Mouse (Mus musculus) Patski (cell line): ENCODE measurements around the gene N4bp3. TPM values are rescaled to one million over a fixed set of nuclear protein-coding genes. Genes with fewer than 3 reads are reported as not detected.
A peak's percentile ranks its signal among the peaks of the same experiment; 100 is the strongest.

Experiments used
- ATAC-seq: fragments of 100-300 bp; one replicate; pipeline ENCODE4 v1.8.0; 2021
- CTCF ChIA-PET: fragments of 350-600 bp; sonication (Branson Sonifier 250); formaldehyde crosslinking; loops from one replicate; lab custom pipeline; 2022; ENCODE audit warnings: inconsistent platforms; lab: Charles Lee
- POLR2A ChIA-PET: fragments of 350-600 bp; sonication (Branson Sonifier 250); formaldehyde crosslinking; loops from one replicate; lab custom pipeline; 2022; ENCODE audit warnings: antibody characterized with exemption, inconsistent platforms; lab: Charles Lee
- DNase-seq: peaks from one replicate; pipeline ENCODE4 v3.0.0-alpha.2; 2011; ENCODE audit warnings: low read depth, low spot score
- H3K27me3 ChIP-seq: fragments of 371-371 bp; one replicate; pipeline ENCODE4 v1.5.1; 2021
- CTCF ChIP-seq: fragments of 100-300 bp; IDR thresholded peaks from one replicate; pipeline ENCODE4 v1.5.1; 2021
- in situ Hi-C: fragments of 300-500 bp; cut with MboI; formaldehyde crosslinking; loops from 3 replicates; pipeline ENCODE4 v1.11.1; 2018; ENCODE audit warnings: low pct_unique_long_range_greater_than_20kb, mixed read lengths
- polyA plus RNA-seq: library from polyadenylated mRNA; unstranded; gene quantifications from one replicate; pipeline ENCODE4 v1.2.3, GENCODE M21; 2021

The N4bp3 gene
- polyA plus RNA-seq, 1 experiment from 2014 or later = 25.0 TPM

DNA sequence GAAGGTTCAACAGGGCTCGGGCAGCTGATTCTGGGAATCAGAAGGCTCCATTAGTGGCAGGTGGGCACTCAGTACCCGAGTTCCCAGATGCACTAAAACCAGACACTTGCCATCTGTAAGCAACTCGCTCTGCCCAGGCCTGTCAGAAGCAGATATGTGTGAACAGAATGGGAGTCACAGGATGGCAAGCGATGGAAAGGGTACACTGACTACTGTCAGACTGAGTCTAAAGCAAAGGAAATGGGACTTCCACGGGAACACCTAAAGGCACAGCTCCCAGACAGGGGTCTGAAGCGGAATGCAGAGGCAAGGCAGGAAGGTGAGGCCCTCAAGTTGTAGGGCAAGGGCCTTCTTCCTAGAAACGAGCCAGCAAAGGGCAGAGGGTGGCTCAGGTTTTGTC lies 4.4 kb downstream of the N4bp3 start:
- in situ Hi-C loops = no loop called here
- no peak for DNase-seq
- no peaks in the 10 kb centered on the region for H3K27me3 ChIP-seq
- CTCF ChIA-PET = interaction anchor here (1.3 kb wide), 1 partner anchor 14 kb away, joined by 3 read pairs; no protein-coding TSS in a partner anchor
- no peak for TF ChIP-seq CTCF
- POLR2A ChIA-PET = no interaction called here
- ATAC-seq = no peak

DNA sequence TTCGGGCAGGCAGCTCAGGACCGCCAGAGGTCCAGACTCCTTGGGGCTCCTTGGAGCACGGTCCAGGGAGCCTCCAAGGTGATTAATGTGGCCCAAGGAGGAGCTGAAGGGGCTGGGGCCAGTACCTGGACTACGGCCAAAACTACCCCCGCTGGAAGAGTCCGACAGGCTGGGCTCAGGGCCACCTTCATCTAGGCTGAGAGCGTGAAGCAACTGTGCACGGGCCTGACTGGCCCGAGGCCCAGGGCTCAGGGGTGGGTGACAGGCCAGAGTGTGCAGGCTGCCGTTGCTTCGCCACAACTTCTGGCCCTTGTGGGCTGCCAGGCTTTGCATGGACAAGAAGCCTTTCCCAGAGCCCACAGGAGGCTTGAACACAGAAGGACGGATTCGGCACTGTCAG lies 5.3 kb downstream of the N4bp3 start:
- ChIA-PET POLR2A (interaction anchor here (1.0 kb wide), 1 partner anchor 9 kb away, joined by 3 read pairs; no protein-coding TSS in a partner anchor), CTCF (interaction anchor here (1.3 kb wide), 2 partner anchors 9 to 13 kb away, joined by 3 to 4 read pairs; partner anchors contain the start of gene Rmnd5b)
- no peaks in the 10 kb centered on the region for H3K27me3 ChIP-seq
- in situ Hi-C loops = no loop called here
- no peak for TF ChIP-seq CTCF
- ATAC-seq (no peak), DNase-seq (no peak)

DNA sequence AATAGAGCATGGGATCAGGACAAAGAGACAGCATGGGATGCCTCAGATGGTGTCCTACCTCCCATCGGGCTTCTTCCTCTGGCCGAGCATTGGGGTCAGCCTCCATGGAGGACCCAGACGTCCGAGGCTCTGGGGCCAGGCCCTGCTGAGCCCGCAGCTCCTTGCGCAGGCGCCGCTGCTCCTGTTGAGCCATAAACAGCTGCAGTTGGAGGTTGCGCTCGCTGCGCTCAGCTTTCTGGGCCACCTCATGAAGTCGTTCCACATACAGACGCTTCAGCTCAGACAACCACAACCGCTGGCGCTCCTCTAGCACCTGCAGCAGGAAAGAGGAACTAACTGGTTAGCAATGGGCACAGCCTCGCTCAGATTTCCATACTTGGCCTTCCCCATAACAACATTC lies 6.4 kb downstream of the N4bp3 start:
- ChIA-PET POLR2A (no interaction called here), CTCF (interaction anchor here (1.3 kb wide), 1 partner anchor 8 kb away, joined by 4 read pairs; the partner anchor contains the start of gene Rmnd5b)
- no peak for ATAC-seq
- no peak for TF ChIP-seq CTCF
- H3K27me3 ChIP-seq = no peaks in the 10 kb centered on the region
- no peak for DNase-seq
- in situ Hi-C loops = no loop called here

DNA sequence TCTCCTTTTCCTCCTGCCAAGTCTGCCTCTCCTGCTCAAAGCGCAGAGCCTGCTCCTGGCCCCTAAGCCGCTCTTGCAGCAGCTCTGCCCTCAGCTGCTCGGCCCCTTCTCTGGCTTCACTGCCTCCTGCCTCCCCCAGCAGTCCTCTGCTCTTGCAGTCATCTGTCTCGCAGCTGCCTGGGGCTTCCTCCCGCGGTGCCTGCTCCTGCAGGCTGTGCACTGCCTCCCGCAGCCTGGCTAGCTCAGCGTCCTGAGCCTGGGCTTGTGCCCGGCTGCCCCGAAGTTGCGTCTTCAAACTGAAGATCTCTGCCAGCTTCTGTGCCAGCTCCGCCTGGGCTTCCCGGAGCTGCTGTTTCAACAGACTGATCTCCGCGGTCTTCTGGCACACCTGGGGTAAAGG lies 6.9 kb downstream of the N4bp3 start:
- no peak for TF ChIP-seq CTCF
- POLR2A ChIA-PET = no interaction called here
- ATAC-seq (no peak), DNase-seq (no peak)
- CTCF ChIA-PET = interaction anchor here (1.3 kb wide), 1 partner anchor 8 kb away, joined by 4 read pairs; the partner anchor contains the start of gene Rmnd5b
- H3K27me3 ChIP-seq = no peaks in the 10 kb centered on the region
- in situ Hi-C loops = no loop called here

DNA sequence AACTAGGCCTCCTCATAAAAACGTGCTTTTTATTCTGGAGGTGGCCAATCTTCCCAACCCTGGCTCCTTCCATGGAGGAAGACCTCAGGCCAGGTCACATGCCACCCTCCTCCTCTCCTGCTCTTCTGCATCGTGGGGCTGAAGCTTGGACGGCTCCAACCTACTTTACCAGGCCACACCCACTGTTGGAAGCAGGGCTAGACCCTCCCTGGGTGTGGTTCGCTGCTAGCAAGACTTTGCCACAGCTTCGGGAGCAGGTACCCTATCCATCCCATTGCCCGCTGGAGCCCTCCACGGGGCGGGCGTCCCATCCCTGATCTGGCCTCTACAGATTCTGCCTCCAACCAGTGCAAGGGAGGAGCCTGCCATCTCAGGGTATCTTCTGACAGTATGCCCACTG lies 7.4 kb downstream of the N4bp3 start:
- in situ Hi-C loops = no loop called here
- ChIA-PET POLR2A (interaction anchor here (1.1 kb wide), 1 partner anchor 10 kb away, joined by 3 read pairs; no protein-coding TSS in a partner anchor), CTCF (no interaction called here)
- no peaks in the 10 kb centered on the region for H3K27me3 ChIP-seq
- ATAC-seq (no peak), DNase-seq (no peak)
- TF ChIP-seq CTCF = no peak

DNA sequence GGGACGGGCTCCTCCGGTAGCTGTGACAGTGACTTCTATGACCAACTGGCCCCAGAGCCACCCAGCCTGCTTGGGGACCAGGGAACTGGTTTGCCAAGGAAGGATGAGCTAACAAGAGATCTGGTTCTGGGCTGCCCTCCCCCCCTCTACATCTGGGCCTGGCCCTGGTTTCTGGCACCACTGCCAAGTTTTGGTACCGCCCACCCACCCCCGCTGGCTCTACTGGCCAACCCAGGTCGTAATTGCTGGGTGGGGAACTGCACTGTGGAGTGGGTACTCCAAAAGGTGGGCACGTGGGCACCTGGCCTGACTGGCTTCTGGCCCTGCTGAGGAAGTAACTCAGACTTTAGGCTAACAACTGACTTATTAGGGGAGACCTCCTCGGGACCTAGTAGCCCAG lies 9.9 kb downstream of the N4bp3 start:
- DNase-seq (no peak), ATAC-seq (no peak)
- no peak for TF ChIP-seq CTCF
- CTCF ChIA-PET = interaction anchor here (0.8 kb wide), 1 partner anchor 20 kb away, joined by 3 read pairs; no protein-coding TSS in a partner anchor
- POLR2A ChIA-PET = interaction anchor here (1.5 to 2.0 kb wide), 3 partner anchors 10 to 34 kb away, joined by 3 to 8 read pairs (median 4); partner anchors contain the start of genes D930048N14Rik and N4bp3
- H3K27me3 ChIP-seq = no peaks in the 10 kb centered on the region
- in situ Hi-C loops = no loop called here

DNA sequence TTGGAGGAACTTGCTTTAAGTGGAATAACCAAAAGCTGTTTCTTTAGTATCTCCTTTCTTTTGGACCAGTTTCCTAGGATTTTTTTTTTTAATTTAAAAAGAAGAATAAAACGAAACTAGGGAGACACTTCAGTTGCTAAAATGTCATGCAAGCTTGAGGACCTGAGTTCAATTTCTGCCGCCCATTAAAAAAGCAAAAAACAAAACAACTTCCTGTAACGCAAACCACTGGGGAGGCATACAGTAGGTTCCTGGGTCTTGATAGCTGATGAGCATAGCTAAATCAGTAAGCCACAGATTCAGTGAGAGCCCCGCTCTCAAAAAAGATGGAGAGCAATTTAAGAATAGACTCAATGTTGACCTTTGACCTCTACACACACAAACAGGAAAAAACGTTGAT lies 12.1 kb downstream of the N4bp3 start:
- no peak for DNase-seq
- no peak for TF ChIP-seq CTCF
- ChIA-PET CTCF (interaction anchor here (0.9 kb wide), 1 partner anchor 43 kb away, joined by 3 read pairs; no protein-coding TSS in a partner anchor), POLR2A (no interaction called here)
- no peak for ATAC-seq
- in situ Hi-C loops = no loop called here
- H3K27me3 ChIP-seq = no peaks in the 10 kb centered on the region

DNA sequence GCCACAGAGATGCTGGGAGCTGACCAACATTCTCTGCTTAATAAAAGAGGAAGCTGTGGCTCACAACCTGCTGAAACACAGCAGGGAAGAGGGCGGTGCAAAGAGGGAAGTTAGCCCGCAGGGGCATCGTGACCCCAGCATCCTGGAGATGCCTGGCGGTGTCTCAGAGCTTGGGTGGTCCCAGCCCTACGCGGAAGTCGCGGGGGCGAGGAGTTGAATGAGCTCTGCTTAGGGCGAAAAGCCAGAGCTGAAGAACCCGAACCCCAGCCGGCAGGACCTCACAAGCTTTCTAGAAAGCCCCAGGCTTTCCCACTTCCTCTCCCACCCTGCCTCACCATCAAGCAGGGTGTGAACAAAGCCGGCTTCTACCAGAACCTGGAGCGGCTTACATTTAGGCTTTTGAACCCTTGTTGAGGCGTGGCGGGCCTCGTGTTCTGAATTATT lies 12.6 kb downstream of the N4bp3 start:
- ATAC-seq (no peak), DNase-seq (no peak)
- TF ChIP-seq CTCF = no peak
- CTCF ChIA-PET = interaction anchor here (0.9 kb wide), 1 partner anchor 43 kb away, joined by 3 read pairs; no protein-coding TSS in a partner anchor
- H3K27me3 ChIP-seq = no peaks in the 10 kb centered on the region
- in situ Hi-C loops = no loop called here
- POLR2A ChIA-PET = interaction anchor here (0.7 to 1.2 kb wide), 2 partner anchors 9 to 31 kb away, joined by 3 read pairs; partner anchors contain the start of gene Hnrnpab

DNA sequence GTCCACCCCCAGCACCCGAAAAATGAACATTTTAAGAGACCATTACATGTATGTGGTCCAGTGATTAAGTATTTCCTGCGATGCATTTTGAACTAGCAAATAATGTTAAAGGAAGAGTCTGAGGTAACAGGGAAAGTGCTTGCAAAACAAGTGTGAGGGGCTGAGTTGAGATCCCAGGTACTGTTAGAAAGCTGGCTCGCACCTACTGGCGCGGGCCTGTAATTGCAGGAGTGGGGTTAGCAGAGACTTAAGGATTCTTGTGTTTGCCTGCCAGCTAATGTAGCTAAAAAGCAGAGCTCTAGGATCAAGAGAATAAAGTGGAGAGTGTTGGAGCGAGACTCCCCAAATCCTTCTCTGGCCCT lies 14.3 kb downstream of the N4bp3 start:
- ATAC-seq (peak; percentile 29), DNase-seq (no peak)
- H3K27me3 ChIP-seq = no peaks in the 10 kb centered on the region
- POLR2A ChIA-PET = interaction anchor here (0.6 to 1.5 kb wide), 8 partner anchors 9 to 220 kb away, joined by 3 to 13 read pairs (median 4); partner anchors contain the start of genes D930048N14Rik and N4bp3
- CTCF ChIA-PET = interaction anchor here (1.2 to 1.4 kb wide), 5 partner anchors 8 to 45 kb away, joined by 4 to 7 read pairs (median 4); no protein-coding TSS in a partner anchor
- no peak for TF ChIP-seq CTCF
- in situ Hi-C loops = no loop called here

DNA sequence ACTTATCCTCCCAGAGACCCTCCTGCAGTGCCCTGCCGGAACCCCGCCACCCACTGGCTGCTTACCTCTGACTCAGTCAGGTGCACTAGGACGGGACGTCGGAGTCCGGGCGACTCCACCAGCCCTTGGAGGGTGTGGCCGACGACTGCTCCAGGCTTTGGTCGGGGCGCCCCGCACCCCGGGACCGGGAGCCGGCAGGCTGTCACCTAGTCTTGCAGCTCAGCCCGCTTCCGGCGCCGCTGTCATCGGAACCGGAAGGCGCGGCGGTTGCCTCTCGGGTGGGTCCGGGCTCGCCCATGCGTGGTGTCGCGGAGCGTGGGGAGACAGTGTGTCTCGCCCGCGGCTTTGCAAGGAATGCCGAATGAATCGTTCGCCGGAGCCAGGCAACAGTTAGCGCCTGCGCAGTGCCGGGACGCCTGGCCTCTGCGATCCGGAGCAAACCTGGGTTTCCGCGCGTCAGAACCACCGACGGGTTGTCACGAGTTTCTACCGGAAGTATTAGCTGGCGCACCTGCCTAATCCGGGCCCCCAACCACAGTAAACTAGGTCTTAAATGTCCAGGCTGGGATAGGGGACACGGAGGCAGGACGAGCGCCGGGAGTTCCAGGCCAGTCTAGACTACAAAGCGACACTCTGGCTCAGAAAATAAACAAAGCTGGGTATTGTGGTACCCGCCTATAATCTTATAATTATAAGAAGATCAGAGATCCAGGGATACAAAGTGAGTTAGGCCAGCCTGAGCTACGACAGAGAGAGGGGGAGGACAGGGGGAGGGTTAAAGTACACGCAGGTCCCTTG lies 14.9 kb downstream of the N4bp3 start, which contains the start of gene Rmnd5b:
TSS of gene Rmnd5b (minus strand) at position 372 of the 798 bp plus-strand sequence.
- DNase-seq (no peak), ATAC-seq (peak; percentile 7)
- ChIA-PET POLR2A (interaction anchor here (0.6 to 1.5 kb wide), 8 partner anchors 9 to 221 kb away, joined by 3 to 13 read pairs (median 4); partner anchors contain the start of genes D930048N14Rik and N4bp3), CTCF (interaction anchor here (1.2 to 1.4 kb wide), 5 partner anchors 9 to 46 kb away, joined by 4 to 7 read pairs (median 4); no protein-coding TSS in a partner anchor)
- H3K27me3 ChIP-seq = no peaks in the 10 kb centered on the region
- in situ Hi-C loops = no loop called here
- no peak for TF ChIP-seq CTCF
